Mouse (Mus musculus) hematopoietic stem cell, adult 5-6 weeks (primary cell): ENCODE results near the gene Aldh5a1. TPM values are rescaled to one million over a fixed set of nuclear protein-coding genes. Genes with fewer than 3 reads are reported as not detected.

Experiments
- ATAC-seq, 2 experiments: fragments of 125-278 bp in 1 of 2; replicated peaks in 1 of 2; 2 replicates each; pipeline ENCODE4 v1.8.0; 2016 to 2017; ENCODE audit warnings: inconsistent platforms in 2 of 2, mild to moderate bottlenecking in 2 of 2, moderate number of reproducible peaks in 2 of 2, low read depth in 1 of 2, moderate TSS enrichment in 1 of 2; ENCODE audit not compliant: low FRiP score in 2 of 2, poor library complexity in 2 of 2, severe bottlenecking in 2 of 2, insufficient read depth in 1 of 2, low TSS enrichment in 1 of 2
- total RNA-seq: library from RNA; stranded (forward); fragments of 172-1452, 232-1000 nt; gene quantifications from 2 replicates; pipeline ENCODE4 v1.2.3, GENCODE M21; 2017

The Aldh5a1 gene
- total RNA-seq, 1 experiment from 2014 or later, result 5.2 TPM

DNA sequence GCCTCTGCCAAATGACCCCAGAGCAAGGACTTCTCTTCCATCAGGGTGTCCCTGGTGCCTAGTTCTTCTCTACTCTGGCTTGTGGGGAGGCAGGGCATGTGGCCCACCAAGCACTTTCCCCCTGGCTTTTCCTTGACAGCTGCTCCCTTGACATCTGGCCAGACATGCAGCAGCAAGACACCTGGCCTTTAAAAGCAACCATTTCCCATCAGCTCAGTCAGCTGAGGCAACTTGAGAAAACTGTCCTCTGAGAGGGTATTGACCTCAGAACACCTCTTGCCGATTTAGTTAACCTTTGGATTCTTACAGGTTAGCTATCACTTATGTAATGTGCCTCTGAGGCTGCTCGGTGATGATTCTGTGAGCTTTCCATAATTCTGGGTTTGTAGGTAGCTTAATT, 43.6 kb downstream of the Aldh5a1 start:
- no peak for ATAC-seq

DNA sequence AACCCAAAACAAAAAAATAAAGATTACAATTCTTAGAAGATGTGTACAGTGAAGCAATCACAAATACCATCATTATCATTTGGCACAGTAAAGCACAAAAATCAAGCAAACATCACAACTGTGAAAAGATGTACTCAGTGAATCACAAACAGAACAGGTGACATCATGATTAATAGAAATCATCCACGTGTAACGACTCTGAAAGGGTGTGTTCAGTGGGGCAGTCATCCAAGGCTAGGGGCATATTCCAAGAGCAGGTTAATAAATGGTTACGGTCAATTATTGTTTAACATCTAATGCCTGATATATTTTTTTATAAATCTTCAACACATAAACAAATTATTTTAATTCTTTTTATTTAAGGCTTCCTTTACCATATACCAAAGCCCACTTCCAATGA, 44.9 kb downstream of the Aldh5a1 start:
- no peak for ATAC-seq

DNA sequence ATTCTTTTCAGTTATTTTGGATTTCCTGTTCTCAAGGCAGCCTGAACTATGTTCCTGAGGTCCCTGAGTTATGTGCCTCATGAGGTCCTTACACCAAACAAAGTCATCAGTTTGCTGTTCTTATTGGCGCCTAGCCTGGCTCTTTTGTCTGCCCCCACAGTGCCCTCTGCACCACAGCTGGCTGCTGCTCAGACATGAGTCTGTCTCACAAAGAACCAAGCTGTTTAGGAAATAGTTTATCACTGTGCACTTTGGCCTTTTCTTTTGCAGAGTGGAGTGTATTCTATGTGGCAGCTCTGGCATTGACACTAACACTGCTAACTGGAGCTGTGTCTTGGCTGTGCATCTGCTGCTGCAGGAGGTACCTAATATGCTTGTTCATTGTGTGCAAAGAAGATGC, 47.9 kb downstream of the Aldh5a1 start:
- no peak for ATAC-seq

DNA sequence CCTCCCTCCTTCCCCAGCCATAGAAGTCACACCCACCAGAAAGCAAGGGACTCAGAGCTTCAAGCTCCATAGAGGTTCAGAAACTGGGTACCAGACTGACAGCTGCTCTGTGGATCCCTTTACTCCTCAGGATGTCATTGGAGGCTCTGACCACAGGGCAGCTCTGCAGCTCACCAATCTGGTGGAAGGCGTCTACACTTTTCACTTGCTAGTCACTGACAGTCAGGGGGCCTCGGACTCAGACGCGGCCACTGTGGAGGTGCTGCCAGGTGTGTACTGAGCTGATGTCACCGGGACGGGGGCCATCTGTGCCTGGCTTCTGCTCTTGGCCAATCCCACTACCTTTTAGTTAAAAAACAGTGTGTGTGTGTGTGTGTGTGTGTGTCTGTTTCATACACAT, 55.0 kb downstream of the Aldh5a1 start:
- no peak for ATAC-seq

DNA sequence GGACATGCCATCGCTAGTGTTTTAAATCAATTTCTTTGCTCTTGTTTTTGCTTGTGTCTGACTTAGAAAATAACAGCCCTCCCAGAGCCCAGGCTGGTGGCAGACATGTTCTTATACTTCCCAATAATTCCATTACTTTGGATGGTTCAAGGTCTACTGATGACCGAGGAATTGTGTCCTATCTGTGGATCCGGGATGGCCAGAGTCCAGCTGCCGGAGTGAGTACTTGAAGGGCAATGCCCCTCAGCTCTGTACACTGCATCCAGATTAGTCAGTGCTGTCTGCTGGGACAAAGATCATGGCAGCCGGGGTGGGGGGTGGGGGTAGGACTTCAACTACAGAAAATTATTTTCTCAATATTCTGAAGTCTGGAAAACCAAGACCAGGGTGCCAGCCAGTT, 56.8 kb downstream of the Aldh5a1 start:
- ATAC-seq, result no peak

DNA sequence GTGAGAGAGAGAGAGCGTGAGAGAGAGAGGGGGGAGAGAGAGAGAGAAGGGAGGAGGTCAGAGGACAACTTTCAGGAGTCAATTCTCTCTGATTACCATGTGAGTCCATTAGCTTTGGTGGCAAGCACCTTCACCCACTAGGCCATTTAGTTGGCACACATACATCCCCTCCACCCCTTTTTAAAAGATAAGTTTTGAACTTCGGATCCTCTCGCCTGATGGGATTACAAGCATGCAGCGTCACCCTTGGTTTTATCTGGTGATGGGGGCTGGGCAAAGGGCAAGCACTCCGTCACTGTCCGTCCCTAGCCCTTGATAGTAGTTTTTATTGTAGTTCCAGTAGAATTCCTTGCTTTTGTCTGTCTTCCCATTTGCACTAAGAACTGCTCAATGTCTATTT, 57.3 kb downstream of the Aldh5a1 start:
- no peak for ATAC-seq

DNA sequence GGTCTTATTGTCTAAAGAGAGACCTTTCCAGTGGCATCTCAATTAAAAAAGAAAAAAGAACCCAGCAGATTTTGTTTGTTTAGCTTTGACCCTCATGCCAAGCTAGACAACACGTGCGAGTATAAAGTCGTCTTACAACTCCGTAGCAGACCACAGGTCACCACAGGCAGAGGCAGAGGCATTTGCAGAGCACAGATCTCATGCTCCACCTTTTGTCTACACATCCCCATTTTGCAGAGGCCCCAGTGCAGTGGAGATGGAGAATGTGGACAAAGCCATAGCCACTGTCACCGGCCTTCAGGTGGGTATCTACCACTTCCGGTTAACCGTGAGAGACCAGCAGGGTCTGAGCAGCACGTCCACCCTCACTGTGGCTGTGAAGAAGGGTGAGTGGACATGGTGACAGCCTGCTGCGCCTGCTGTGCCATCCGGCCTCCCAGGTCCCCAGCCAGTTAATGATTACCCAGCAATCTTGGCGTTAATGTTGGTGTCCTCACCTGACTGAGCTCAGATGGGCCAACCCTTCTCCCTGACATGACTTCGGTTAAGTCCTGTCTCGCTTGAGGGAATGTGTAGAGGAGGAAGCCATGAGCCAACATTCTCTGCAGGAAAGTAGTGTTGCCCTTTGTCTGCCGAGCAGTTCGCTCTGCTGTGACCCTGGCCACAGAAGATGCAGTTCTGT, 58.0 kb downstream of the Aldh5a1 start:
- no peak for ATAC-seq

DNA sequence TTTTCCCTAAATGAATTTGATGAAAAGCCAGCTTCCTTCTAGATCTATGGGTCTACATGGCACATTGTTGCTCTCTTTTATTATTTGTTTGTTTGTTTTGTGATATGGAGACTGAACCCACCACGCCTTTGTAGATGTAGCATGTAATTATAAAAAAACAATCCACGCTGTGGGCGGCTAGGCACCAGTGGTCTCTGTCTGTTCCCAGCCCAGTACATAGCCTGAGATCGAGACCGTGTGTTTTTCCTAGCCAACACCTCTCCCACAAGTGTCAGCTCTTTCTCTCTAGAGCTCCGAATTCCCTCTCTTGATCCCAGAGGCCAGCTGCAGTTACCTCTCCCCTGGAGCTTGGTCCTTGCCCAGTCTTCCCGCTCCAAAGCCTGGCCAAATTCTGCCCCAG, 69.2 kb downstream of the Aldh5a1 start:
- ATAC-seq, result no peak

DNA sequence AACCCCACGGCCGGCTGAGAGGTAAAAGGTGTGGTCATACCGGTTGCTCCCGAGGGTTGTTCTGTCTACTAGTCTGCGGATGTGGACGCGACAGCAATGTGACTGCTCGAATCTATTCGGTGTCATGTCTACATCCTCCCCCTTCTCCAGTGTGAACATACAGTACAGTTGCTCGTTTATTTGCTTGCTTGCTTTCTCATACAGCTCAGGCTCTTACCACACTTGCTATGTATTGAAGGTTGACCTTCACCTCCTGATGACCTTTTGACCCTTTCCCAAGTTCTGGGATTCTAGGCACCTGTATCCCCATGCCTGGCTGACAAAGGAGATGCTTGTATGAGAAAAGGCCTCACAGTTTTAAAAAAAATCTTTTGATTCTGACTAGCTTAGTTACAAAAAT, 69.7 kb downstream of the Aldh5a1 start:
- no peak for ATAC-seq

DNA sequence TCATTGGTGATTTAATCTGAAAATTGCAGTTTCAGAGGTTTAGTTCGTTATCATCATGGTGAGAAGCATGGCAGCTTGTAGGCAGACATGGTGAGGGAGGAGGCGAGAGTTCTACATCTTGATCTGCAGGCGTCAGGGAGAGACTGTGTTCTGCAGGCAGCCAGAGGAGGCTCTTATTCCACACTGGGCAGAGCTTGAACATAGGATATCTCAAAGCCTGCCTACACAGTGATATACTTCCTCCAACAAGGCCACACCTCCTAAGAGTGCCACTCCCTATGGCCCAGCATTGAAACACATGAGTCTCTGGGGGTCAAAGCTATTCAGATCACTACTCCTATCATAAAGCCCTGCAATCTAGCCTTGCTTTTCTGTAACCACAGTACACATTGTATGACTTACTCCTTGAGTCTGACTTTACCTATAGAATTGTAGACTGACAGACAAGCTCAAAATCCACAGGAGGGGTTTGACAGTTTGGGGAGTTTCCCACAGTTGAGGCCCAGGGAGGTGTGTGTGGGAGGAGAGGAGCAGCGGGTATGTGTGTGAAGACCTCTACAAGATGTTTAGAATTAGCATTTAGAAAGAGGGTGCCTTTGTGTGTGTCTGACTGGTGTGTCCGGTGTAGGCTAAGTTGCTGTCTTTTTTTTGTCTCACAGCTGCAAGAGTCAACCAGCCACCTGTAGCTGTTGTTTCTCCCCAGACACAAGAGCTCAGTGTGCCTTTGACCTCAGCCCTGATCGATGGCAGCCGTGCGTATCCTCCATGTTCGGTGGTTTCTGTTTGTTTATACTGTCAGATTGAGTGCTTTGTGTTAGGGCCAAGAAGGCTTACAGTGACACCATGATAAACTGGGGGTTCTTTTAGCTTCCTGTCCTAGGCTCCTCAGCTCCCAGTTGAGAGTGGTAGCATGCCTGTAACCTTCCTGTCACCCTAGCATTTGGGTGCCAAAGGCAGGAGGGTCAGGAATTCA, 70.7 kb downstream of the Aldh5a1 start:
- ATAC-seq, result no peak

DNA sequence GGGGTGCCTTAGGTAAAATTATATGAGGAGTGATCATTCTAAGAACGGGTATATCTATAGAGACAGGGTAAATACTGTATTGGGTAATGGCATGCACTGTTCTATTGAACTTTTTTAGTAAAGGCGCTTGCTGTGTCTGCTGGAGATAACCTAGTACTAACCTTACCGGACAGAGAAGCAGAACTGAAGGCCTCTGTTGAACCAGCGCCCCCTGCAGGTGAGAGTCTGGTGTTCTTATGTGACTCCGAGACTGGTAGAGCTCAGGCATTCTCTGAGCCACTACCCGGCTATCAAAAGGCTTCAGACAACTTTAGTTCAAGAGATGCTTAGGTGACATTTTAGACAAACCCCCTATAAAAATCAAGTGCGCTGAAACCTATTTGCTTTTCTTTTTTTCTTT, 74.9 kb downstream of the Aldh5a1 start:
- ATAC-seq, result peak in 1 of 2 experiments; percentile 42; a peak in 1 of 4 replicates

DNA sequence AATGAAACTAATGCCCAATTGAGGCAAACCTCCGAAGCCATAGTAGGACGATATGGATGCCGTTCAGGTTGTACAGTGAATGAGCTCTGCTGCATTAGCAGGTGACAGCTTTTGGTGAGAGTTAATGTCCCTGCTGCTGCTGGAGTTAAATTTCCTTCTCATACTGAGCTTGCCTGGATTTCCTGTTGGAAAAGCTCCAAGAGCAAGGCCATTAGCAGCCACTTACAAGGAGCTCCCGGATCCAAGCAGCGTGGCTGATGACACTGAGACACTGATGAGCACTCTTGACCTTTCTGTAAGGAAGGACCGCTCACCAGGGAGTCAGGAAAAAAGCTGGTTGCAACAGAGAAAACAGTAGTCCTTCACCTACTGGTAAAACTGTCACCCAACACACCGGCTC, 75.4 kb downstream of the Aldh5a1 start:
- no peak for ATAC-seq

DNA sequence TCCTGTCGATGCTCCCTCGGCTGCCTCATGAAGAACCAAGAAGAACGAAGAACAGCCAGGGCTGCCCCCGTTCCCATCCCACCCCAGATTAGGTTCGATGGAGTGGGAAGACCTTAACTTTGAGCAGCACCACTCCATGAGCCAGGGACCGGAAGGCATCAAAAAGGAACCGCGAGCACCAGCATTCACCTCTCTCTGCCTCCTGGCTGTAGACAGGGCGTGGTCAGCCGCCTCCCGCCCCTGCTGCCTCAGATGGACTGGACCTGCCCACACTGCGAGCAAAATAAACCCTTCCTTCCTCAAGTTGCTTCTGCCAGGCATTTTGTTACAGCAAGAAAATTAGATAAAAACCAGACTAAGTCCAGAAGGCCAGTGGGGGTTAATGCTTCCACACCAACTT, 76.4 kb downstream of the Aldh5a1 start:
- no peak for ATAC-seq

DNA sequence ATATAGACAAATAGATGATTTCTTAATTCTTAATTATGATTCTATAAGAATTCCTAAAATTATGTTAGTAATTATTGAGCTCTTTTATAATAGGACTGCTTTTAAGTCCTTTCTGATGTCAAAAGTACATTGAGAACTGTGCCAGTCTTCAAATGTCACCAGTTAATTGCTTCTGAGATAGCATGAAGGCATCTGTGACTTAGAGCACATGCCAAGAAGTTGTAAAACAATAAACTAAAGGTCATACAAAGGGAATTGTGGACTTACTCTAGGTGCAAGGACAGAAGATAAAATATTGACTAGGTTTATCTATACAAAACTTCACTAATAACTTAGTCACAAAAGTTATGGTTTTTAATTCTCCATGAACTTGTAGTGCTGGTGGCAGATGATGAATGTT, 78.3 kb downstream of the Aldh5a1 start:
- no peak for ATAC-seq

Other genes starting within 250 kb of the Aldh5a1 start
- gene Armh2, start 196.4 kb downstream of the Aldh5a1 start, total RNA-seq, result not detected in 2 replicates
- gene Gmnn, start 175.7 kb downstream of the Aldh5a1 start, total RNA-seq, result 121 and 161 TPM in 2 replicates
- gene BC005537, start 136.0 kb downstream of the Aldh5a1 start, total RNA-seq, result 54.6 and 63.5 TPM in 2 replicates
- 41.8 and 85.7 TPM in 2 replicates for gene Acot13, start 106.1 kb downstream of the Aldh5a1 start, total RNA-seq
- gene Tdp2, start 106.0 kb downstream of the Aldh5a1 start, total RNA-seq, result 73.2 and 80.8 TPM in 2 replicates
- gene D130043K22Rik, start 92.5 kb downstream of the Aldh5a1 start, total RNA-seq, result not detected in 2 replicates
- 0.19 and 0.50 TPM in 2 replicates for gene Gpld1, start 5.5 kb upstream of the Aldh5a1 start, total RNA-seq
- 8.3 and 14.2 TPM in 2 replicates for gene Mrs2, start 82.7 kb upstream of the Aldh5a1 start, total RNA-seq
- gene Dcdc2a, start 118.3 kb upstream of the Aldh5a1 start, total RNA-seq, result not detected in 2 replicates